Mouse (Mus musculus) ES-CJ7 (cell line): Measurements from ENCODE around the gene Stip1.
"Not testable (repeated sequence)": the region's sequence is repeated elsewhere in the genome, so short reads cannot be mapped to it uniquely, and the experiment has no call there.

Experiments
- DNase-seq: peaks from one replicate; pipeline ENCODE4 v3.0.0; 2011; ENCODE audit warnings: low read depth, low spot score

Gene Stip1

GRCm38 (mm10) chr19:7014481-7015135 is 25.2 kb downstream of the Stip1 start:
- DNase-seq, result no peak

- DNase-seq, result no peak
Observed at GRCm38 (mm10) chr19:7013984-7014383, 25.8 kb downstream of the Stip1 start.

GRCm38 (mm10) chr19:7012426-7012825 is 27.3 kb downstream of the Stip1 start:
- DNase-seq, result no peak

- DNase-seq, result no peak
Observed at GRCm38 (mm10) chr19:7006892-7007593, 32.7 kb downstream of the Stip1 start.

GRCm38 (mm10) chr19:6999360-7000063 is 40.3 kb downstream of the Stip1 start:
- peak; percentile 41 for DNase-seq

- no peak for DNase-seq
Observed at GRCm38 (mm10) chr19:6997721-6998290, 42.0 kb downstream of the Stip1 start.

GRCm38 (mm10) chr19:6996006-6996405 is 43.8 kb downstream of the Stip1 start, which contains the start of the genes Nudt22 and Trpt1:
Nudt22 (minus strand) TSS chr19:6996117.
Trpt1 (plus strand) TSS chr19:6996131.
- peak; percentile 82 for DNase-seq

- no peak for DNase-seq
Observed at GRCm38 (mm10) chr19:6995255-6995991, 44.3 kb downstream of the Stip1 start.

GRCm38 (mm10) chr19:6994489-6994888 is 45.3 kb downstream of the Stip1 start:
- DNase-seq, result no peak

- no peak for DNase-seq
Observed at GRCm38 (mm10) chr19:6994002-6994401, 45.8 kb downstream of the Stip1 start.

- no peak for DNase-seq
Observed at GRCm38 (mm10) chr19:6993011-6993770, 46.6 kb downstream of the Stip1 start.

- peak; percentile 98 for DNase-seq
Observed at GRCm38 (mm10) chr19:6992011-6992858, 47.5 kb downstream of the Stip1 start, which contains the start of gene Dnajc4. Dnajc4 (minus strand) TSS chr19:6992572.

- DNase-seq, result not testable (repeated sequence)
Observed at GRCm38 (mm10) chr19:6991166-6991565, 48.6 kb downstream of the Stip1 start.

GRCm38 (mm10) chr19:6990712-6991111 is 49.1 kb downstream of the Stip1 start:
- no peak for DNase-seq

- DNase-seq, result no peak
Observed at GRCm38 (mm10) chr19:6989251-6989650, 50.5 kb downstream of the Stip1 start.

- DNase-seq, result no peak
Observed at GRCm38 (mm10) chr19:6987904-6988285, 51.9 kb downstream of the Stip1 start.

- DNase-seq, result no peak
Observed at GRCm38 (mm10) chr19:6987061-6987903, 52.5 kb downstream of the Stip1 start, which contains the start of gene Vegfb. Vegfb (minus strand) TSS chr19:6987651.

- DNase-seq, result no peak
Observed at GRCm38 (mm10) chr19:6985951-6986708, 53.6 kb downstream of the Stip1 start.
